Mouse (Mus musculus) small intestine, adult 2 months (tissue): ENCODE results near the gene Tmem107.

Experiments
- CTCF ChIP-seq: fragments of 200-500 bp; IDR thresholded peaks from 2 replicates; pipeline ENCODE4 v1.5.1; 2012; ENCODE audit warnings: low read depth, mild to moderate bottlenecking, control low read depth, inconsistent platforms, low read length, moderate library complexity, mixed read lengths; ENCODE audit not compliant: insufficient replicate concordance, insufficient read length; ENCODE audit errors: extremely low read depth
- POLR2A ChIP-seq: fragments of 200-500 bp; IDR thresholded peaks from 2 replicates; pipeline ENCODE4 v1.6.1; 2012; ENCODE audit warnings: low read depth, mild to moderate bottlenecking, control low read depth, inconsistent platforms, low read length, moderate library complexity

DNA sequence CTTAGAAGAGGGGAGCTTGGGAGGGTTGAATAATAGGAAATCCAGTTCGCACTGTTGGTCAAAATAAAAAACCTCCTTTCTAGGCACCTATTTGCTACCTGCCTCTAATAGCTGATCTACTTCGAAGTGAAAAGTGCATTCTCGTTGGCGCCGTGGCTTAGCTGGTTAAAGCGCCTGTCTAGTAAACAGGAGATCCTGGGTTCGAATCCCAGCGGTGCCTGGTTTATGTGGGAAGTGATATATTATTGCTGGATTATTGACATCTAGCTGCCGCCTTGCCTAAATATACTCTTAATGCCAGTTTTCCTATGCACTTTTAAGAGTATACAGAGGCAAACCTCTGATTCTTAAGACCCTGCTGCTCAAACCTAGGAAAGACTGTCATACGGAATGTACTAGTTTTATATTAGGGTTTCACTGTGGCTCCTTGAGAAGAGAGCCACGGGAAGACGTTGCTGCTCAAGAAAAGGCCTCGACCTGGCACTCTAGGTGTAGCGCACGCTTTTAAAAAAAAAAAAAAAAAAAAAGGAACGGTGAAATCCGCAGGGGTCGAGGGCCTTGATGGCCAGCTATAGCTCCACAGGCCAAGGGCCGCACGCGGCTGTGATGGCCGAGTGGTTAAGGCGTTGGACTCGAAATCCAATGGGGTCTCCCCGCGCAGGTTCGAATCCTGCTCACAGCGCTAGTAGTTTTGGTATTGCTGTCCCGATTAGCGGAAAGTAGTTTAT lies 39.9 kb downstream of the Tmem107 start:
- TF ChIP-seq CTCF (no peak), POLR2A (peak; percentile 35; the same call in 1 of the 2 replicates)
